Mouse (Mus musculus) lung, adult 2 months (tissue): Measurements from ENCODE around the gene Slamf8.

ENCODE experiments used
- CTCF ChIP-seq: fragments of 200-500 bp; IDR thresholded peaks from 2 replicates; pipeline ENCODE4 v1.5.1; 2011; ENCODE audit warnings: mild to moderate bottlenecking, low read length, control low read depth; ENCODE audit not compliant: insufficient read depth
- POLR2A ChIP-seq: fragments of 200-500 bp; IDR thresholded peaks from 2 replicates; pipeline ENCODE4 v1.6.1; 2011; ENCODE audit warnings: low read depth, mild to moderate bottlenecking, control low read depth, low read length, borderline replicate concordance; ENCODE audit errors: extremely low read depth

- no peak for TF ChIP-seq POLR2A
- no peak for TF ChIP-seq CTCF
Measured at GRCm38 (mm10) chr1:172602326-172602725, 12.0 kb upstream of the Slamf8 start, which contains the start of gene Fcrl6.
